Mouse (Mus musculus) gastrocnemius, postnatal 4 days (tissue): Measurements from ENCODE around the gene Myrfl. TPM values are rescaled to one million over a fixed set of nuclear protein-coding genes. Genes with fewer than 3 reads are reported as not detected.

Experiments used
- DNase-seq, 2 experiments: peaks; one replicate each; pipeline ENCODE4 v3.0.0; 2021 to 2022; ENCODE audit warnings: low spot score in 2 of 2, mixed read lengths in 2 of 2
- long read RNA-seq, 2 experiments: library from polyadenylated mRNA; stranded (forward); transcript quantifications; one replicate each; pipeline ENCODE4 v2.0.0; 2021
- total RNA-seq, 2 experiments: library from RNA; stranded (reverse); gene quantifications; 2 replicates each; pipeline ENCODE4 v1.2.3; 2021

The Myrfl gene
- total RNA-seq: under 1 TPM; 0.34 to 0.42 TPM
- long read RNA-seq, experiment 1, partial matches to known transcripts: 1 of 1 reads
- long read RNA-seq, experiment 1, other reads (novel, unspliced or antisense): 0 of 1 reads
- long read RNA-seq, experiment 2, partial matches to known transcripts: 0 of 2 reads
- long read RNA-seq, experiment 2, other reads (novel, unspliced or antisense): 2 of 2 reads

DNA sequence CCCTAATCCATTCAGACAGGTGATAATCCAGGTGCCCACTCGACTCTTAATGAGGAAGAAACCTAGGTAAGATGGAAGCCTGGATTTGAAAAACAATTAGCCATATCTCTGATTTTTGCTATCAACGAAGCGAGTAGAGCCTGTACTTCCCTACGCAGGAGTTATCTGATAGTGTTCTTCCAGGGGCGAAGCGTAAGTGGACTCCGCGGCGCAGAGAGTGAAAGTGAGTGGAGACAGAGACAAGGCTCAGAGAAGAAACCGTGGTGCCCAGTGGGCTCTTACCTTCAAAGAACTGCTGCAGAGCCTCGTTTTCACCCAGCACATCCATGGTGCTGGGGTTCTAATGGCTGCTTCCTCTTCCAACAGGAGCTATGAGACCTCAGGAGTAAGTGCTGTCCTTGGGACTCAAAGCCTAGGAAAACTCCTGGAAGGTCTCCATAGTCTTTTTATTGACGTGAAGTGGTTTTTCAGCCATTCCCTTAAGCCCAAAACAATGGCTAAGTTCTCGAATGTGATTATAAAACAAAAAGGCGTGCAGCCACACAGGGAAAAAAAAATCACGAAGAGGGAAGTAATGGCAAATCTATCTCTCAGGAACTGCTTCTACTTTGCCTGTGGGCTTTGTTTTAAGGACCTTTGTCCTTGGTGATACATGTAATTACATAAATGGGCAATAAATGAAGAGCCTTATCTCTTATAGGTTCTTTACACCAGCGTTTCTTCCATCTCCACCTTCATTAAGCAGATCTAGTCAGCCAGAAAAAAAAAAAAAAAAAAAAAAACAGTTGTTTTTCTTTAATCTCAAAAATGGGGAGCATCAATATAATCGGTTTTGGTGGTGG, at the start of gene Myrfl:
Gene Myrfl (minus strand): TSS at position 584 of the 842 bp plus-strand sequence.
- no peak for DNase-seq

GRCm38 (mm10) chr10:116944940-116945339, 48.2 kb upstream of the Myrfl start:
- no peak for DNase-seq

DNA sequence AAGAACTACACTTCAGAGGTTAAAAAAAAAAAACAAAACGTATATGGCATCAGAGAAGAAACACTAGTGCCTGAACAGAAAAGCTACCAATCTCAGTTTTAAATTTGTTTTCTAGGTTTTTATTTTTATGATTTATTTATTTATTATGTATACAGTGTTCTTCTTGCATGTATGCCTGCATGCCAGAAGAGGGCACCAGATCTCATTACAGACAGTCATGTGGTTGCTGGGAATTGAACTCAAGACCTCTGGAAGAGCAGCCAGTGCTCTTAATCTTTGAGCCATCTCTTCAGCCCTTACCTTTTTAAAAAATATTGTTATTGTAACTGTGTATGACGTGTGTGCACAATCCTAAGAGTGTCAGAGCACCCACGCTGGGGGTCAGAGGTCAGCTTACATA, 47.4 kb upstream of the Myrfl start:
- no peak for DNase-seq

- DNase-seq: no peak
Measured at GRCm38 (mm10) chr10:116943025-116943424, 46.3 kb upstream of the Myrfl start.

GRCm38 (mm10) chr10:116935028-116935427, 38.3 kb upstream of the Myrfl start:
- no peak for DNase-seq

- no peak for DNase-seq
Measured at GRCm38 (mm10) chr10:116933794-116934193, 37.1 kb upstream of the Myrfl start.

- DNase-seq: no peak
Measured at GRCm38 (mm10) chr10:116932418-116932817, 35.7 kb upstream of the Myrfl start.

DNA sequence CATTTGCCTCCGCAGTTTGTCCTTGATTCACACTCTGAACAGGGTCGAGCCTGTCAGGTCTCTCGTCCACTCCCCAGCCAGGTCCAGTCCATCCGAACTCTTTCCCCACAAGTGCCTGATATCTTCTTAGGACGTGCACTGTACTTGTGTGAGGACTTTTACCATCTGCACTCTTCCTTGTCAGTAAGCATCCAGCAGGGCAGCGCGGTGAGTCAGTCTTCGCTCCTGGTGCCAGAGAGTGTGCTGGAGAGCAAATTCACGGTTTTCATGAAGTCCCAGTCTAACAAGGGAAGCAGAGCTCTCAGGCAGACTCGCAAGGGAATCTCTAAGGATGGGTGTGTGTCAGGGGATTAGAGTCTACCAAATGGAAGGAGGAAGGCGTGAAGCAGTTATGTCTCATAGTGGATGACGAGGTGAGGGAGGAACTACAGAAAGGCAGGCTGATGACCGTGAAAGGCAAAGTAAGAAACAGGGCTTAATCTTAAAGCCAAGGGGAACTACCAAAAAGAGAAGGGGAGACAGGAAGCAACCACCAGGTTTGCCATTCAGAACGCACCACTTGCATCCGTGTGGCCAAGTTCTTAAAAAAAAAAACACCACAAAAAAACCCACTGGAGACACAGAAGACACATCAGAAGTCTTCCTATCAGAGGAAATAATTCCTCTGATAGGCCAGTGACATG, 34.9 kb upstream of the Myrfl start:
- DNase-seq: no peak

- no peak for DNase-seq
Measured at GRCm38 (mm10) chr10:116930936-116931335, 34.2 kb upstream of the Myrfl start.

DNA sequence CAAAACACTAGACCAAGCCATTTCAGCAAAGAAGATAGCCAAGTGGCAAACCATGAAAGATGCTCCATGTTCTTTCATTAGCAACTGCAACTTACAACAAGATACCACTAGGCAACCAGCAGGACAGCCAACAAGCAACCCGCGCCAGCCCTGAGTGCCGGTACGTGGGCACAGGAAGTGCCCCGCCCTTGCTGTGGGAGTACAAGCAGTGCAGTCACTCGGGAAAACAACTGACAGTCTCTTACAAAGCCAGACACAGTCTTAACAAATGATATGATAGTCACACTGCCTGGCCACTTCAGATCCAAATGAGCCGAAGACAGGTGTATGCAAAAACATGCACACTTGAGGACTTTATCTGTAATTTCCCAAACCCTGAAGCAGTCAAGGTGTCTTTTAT, 33.8 kb upstream of the Myrfl start:
- DNase-seq: no peak

GRCm38 (mm10) chr10:116928826-116929225, 32.1 kb upstream of the Myrfl start:
- no peak for DNase-seq

DNA sequence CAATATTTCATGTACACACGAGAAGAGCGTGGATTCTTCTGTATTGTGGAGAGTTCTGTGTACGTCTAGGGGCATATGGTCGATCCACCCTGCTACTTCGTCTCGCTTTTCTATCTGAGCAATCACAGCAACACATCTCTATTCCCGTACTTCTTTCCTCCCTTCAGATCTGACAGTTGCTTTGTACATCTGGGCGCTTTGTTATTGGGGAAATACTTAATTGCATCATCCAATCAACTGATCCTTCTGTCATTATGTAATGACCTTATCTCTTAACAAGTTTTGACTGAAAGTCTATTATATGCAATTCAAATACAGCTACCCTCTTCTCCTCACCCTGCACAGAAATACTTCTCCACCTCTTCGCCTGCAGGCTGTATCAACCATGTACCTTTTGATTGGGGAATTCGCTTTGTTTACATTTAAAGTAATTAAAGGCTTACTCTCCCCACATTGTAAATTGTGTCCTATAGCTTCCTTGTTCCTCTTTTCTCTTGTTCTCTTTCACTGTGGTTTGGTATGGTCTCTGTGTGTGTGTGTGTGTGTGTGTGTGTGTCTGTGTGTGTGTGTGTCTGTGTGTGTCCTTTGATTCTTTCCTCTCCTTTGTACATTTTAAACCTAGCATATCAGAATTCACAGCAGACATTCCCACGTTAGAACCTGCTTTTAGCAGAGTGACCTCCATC, 29.9 kb upstream of the Myrfl start:
- DNase-seq: no peak

DNA sequence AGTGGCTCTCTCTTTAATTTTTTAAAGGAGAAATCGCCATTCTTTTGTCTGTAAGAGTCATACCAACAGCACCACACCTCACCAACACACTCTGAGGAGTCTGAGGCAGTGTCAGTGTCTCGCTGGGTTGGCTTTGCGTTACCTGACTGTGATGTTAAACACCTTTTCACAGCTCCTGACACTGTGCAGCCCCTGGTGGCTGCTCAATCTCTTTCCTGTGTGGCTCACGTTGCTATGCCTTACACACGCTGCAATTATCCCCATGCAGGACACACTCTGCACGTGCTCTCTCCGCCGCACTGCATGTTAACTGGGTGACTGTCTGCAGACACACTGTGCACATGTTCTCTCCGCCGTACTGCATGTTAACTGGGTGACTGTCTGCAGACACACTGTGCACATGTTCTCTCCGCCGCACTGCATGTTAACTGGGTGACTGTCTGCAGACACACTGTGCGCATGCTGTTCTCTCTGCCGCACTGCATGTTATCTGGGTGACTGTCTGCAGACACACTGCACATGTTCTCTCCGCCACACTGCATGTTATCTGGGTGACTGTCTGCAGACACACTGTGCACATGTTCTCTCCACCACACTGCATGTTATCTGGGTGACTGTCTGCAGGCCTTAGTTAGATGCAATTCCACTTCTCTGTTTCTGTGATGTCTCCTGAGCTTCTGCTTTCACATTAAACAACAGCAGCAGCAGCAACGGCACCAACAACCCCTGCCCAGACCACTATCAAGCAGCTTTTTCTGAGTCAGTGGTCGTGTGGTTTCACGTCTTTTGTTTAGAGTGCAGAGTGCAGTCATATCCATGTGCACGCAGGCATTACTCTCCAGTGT, 27.2 kb upstream of the Myrfl start:
- no peak for DNase-seq

DNA sequence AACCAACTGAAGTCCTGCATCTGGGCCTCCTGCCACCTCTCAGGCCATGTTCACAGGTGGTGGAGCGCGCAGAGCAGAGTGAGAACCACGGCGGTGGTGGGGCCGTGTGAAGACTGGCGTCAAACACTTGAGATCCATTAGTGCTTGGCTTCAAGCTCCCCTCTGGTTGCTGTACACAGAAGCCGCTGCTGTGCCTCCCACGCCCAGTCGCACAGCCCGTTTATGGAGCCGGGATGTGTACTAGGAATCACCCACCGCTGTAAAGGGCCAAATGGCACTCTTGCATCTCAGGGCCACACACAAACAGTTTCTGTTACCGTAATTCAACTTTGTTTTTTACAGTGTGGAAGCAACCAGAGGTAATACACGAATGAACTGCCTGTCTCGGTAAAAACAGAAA, 25.4 kb upstream of the Myrfl start:
- no peak for DNase-seq

- no peak for DNase-seq
Measured at GRCm38 (mm10) chr10:116921416-116921815, 24.7 kb upstream of the Myrfl start.

- DNase-seq: no peak
Measured at GRCm38 (mm10) chr10:116920641-116921040, 23.9 kb upstream of the Myrfl start.

DNA sequence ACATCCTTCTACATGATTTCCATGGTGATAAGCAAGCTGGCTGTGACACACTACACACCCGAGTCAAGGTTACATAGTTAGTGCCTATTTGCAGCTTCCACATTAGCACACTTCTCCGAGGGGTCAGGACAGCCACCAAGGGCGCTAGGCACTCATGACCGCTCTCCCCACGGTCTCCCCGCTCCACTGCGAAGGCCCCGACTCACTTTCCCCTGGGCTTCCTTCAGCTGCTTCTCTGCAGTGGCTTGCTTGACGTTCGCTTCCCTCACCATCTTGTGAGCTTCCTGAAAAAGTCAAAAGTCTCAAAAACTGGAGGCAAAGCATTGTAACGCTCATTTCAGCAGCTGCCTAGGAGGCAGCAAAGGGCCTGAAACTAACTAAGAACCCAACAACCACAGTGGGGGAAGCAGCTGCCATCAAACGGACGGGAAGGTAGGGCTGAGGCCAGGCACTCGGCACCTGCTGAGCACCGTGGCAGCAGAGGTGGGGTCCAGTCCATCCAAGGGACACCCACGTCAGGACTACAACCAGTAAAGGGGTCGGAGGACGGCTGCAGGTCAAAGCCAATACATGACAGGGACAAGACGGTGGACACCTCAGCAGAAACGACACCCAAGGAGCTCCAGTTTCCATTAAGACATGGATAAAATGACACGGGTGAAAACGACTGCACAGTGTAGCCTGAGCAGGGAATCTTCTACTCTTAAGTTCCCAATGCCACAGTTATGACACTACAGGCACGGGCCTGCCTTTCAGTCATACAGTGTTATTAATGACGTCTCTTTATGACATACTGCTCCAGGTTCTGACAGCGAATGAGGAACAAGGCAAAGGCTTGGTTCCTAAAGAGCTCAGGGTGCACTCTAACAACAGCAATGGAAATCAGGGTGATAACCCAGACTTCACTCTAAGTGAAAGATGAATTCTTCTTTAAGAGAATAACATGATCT, 22.9 kb upstream of the Myrfl start:
- no peak for DNase-seq

DNA sequence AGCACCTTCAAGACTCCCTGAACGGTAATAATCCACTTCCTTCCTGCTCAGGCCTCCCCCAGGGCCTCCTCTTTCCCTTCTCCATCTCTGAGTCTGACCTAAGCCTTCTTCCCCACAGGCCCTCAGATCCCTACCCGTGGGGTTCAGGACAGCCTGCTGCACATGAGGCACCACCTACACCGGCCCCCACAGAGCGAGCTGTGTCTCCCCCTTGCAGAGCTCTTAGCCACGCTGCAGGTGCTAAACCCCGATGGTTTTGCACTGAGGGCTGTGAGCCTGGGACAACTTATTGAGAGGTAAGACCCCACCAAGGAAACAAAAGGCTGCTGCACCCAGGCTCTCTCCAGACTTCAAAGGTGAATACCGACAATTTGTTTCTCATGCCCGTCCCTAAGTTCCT, 19.9 kb upstream of the Myrfl start:
- no peak for DNase-seq

GRCm38 (mm10) chr10:116915286-116915685, 18.6 kb upstream of the Myrfl start:
- no peak for DNase-seq

DNA sequence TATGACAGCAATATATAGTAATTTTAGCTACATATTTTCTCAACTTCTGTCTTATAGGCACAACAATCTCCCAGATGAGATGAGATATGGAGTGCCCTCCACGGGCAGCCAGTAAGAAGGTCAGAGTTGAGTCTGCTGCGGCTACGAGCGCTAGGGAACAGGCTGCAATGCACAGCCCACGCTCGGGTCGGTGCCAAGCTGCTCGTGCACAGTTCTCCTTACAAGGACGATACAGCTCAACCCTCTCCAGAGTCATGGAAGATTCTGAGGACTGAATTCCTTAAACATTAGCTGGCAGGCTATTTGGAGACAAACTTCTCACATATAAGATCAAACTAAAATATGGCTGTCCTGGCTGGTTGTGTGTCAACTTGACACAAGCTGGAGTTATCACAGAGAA, 17.9 kb upstream of the Myrfl start:
- no peak for DNase-seq
